Mouse (Mus musculus) activated CD4-positive, CD25-positive, alpha-beta regulatory T cell (primary cell): ENCODE data around the gene Gpr15. TPM values are rescaled to one million over a fixed set of nuclear protein-coding genes. Genes with fewer than 3 reads are reported as not detected.

Experiments used
- polyA plus RNA-seq, 2 experiments: library from polyadenylated mRNA; unstranded; fragments of 100-300 nt; shearing (Covaris generic); gene quantifications; one replicate each; pipeline ENCODE4 v1.2.1; 2017

Gene Gpr15
- polyA plus RNA-seq, result 10 to 100 TPM in 1 of 2 experiments, 1 to 10 TPM in 1; 4.4 to 47.8 TPM

DNA sequence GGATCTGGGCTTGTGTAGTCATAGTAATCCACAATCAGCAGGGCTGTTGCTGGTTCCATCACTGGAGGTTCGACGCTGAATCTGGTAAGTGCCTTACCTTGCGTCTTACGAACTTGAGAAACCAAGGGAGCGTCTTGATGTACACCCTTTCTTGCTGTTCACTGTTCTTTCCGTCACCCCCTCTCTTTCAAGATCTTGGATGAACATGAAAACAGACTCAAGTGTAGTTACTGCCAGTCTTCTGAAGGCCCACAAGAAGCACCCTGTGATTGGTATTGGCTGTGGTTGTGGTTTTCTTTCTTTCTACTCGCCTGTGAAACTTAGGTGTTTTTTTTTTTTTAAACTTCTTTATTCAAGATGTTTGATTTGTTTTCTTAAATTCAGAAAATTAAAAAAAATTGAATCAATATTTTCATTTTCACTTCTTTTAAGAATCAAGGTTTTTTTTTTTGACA is at the start of gene Gpr15:
TSS of gene Gpr15 (minus strand) at position 405 of the 455 bp plus-strand sequence.

GRCm38 (mm10) chr16:58763076-58763475 is 44.2 kb upstream of the Gpr15 start, which contains the start of gene Olfr172:
TSS of gene Olfr172 (minus strand) at chr16:58763176.

DNA sequence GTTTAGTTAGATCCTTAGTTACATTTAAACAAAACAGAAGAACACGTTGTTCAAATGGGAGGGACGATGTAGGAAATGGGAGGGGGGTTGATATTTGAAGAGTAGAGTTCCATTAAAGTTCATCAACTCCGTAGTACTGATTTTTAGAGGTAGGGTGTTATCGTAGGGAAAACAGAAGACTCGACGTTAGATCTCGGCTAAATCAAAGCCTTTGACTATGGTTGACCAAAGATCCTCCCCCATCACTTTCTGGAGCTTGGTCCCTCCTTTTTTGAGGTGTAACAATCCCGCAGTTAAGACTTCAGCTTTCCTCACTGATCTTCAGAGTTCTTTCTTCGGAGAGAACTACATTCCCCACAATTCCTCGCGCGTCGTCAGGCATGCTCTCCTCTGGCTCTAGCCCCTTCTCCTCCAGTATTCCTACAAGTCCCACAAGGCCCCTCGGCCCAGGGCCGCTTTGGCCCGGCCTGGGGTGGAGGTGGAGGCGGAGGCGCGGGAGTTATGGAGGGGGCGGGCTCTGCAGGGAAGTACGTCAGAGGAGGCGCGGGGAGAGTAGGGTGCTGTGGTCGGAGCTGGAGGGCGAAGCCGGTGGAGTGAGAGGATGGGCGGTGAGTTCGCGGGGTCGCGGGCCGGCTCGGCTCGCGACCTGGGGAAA is 8.7 kb upstream of the Gpr15 start, which contains the start of gene Cldnd1:
TSS of gene Cldnd1 (plus strand) at position 434 of the 655 bp plus-strand sequence.

GRCm38 (mm10) chr16:58669917-58670630 is 48.8 kb downstream of the Gpr15 start, which contains the start of gene Cpox:
TSS of gene Cpox (plus strand) at chr16:58670292.

Other genes with a start within 250 kb of the Gpr15 start
- 10 to 100 TPM in 1 of 2 experiments, 1 to 10 TPM in 1; 6.2 to 16.9 TPM for gene St3gal6, start 194.8 kb downstream of the Gpr15 start, polyA plus RNA-seq
- not detected for gene Gm813, start 102.1 kb downstream of the Gpr15 start, polyA plus RNA-seq
- under 1 TPM; 0.19 to 0.26 TPM for gene E330017A01Rik, start 80.3 kb downstream of the Gpr15 start, polyA plus RNA-seq
- gene Cpox, start 48.8 kb downstream of the Gpr15 start, polyA plus RNA-seq, result 10 to 100 TPM; 29.6 to 87.6 TPM
- 100 to 1,000 TPM in 1 of 2 experiments, 10 to 100 TPM in 1; 81.2 to 182 TPM for gene Cldnd1, start 8.8 kb upstream of the Gpr15 start, polyA plus RNA-seq
- not detected for gene Olfr172, start 44.1 kb upstream of the Gpr15 start, polyA plus RNA-seq
- 1 to 10 TPM in 1 of 2 experiments, under 1 TPM in 1; 0.59 to 1.2 TPM for gene Olfr173, start 81.2 kb upstream of the Gpr15 start, polyA plus RNA-seq
- gene Olfr175-ps1, start 107.7 kb upstream of the Gpr15 start, polyA plus RNA-seq, result not detected
- gene Olfr177, start 155.7 kb upstream of the Gpr15 start, polyA plus RNA-seq, result not detected
- not detected for gene Olfr178, start 173.0 kb upstream of the Gpr15 start, polyA plus RNA-seq
- under 1 TPM in 1 of 2 experiments, not detected in 1; 0.08 TPM for gene Olfr181, start 209.7 kb upstream of the Gpr15 start, polyA plus RNA-seq
- not detected for gene Olfr180, start 210.3 kb upstream of the Gpr15 start, polyA plus RNA-seq